Mouse (Mus musculus) layer of hippocampus, adult 6 months (tissue): Measurements from ENCODE around the gene Vrtn. TPM values are rescaled to one million over a fixed set of nuclear protein-coding genes. Genes with fewer than 3 reads are reported as not detected.

Experiments
- long read RNA-seq, 2 experiments: library from polyadenylated mRNA; unstranded; transcript quantifications; one replicate each; pipeline ENCODE4 v2.0.0; 2019 to 2020
- polyA plus RNA-seq: library from polyadenylated mRNA; unstranded; fragments of <200 nt; fragmentation: Nextera tagmentation; gene quantifications from 2 replicates; pipeline ENCODE4 v1.2.3, GENCODE M21; 2021

The Vrtn gene
- polyA plus RNA-seq: 0.09 TPM in 1 of 2 replicates, not detected in the other
- long read RNA-seq, experiment 1: 0 reads
- long read RNA-seq, experiment 2: 0 reads

DNA sequence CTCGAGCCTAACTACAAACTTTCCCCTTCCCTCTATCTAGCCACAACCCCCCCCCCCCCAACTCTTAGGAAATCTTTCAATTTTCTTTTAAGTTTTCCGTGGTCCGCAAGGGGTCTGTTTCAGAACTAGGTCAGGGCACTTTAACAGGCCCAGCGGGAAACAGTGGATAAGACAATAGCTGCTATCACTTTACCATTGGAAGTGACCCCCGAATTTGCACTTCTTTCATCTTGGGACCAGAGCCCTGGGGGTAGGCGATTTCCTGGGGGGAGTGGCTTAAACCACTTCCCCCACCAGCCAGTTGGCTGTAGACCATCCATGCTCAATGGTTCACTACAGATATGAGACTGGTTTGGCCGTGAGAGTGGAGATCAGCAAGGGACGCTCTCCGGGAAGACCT is at the start of gene Vrtn:
Gene Vrtn (plus strand): TSS at position 366 of the 400 bp plus-strand sequence.

GRCm38 (mm10) chr12:84616977-84617630 is 23.7 kb upstream of the Vrtn start, which contains the start of gene Abcd4:
TSS of gene Abcd4 (minus strand) at chr12:84617413.

GRCm38 (mm10) chr12:84698319-84699081 is 57.7 kb downstream of the Vrtn start, which contains the start of gene Syndig1l:
TSS of gene Syndig1l (minus strand) at chr12:84698831.

Other genes starting within 250 kb of the Vrtn start
- gene Entpd5, start 232.0 kb upstream of the Vrtn start, polyA plus RNA-seq: 10.9 and 13.0 TPM in 2 replicates
- gene Bbof1, start 231.9 kb upstream of the Vrtn start, polyA plus RNA-seq: 1.1 and 1.5 TPM in 2 replicates
- 18.2 and 19.2 TPM in 2 replicates for gene Rnf113a2, start 223.8 kb upstream of the Vrtn start, polyA plus RNA-seq
- gene Aldh6a1, start 190.0 kb upstream of the Vrtn start, polyA plus RNA-seq: 61.7 and 75.7 TPM in 2 replicates
- 39.6 and 39.7 TPM in 2 replicates for gene Lin52, start 189.6 kb upstream of the Vrtn start, polyA plus RNA-seq
- gene Vsx2, start 71.3 kb upstream of the Vrtn start, polyA plus RNA-seq: 0.06 TPM in 1 of 2 replicates, not detected in the other
- 8.9 and 9.9 TPM in 2 replicates for gene Abcd4, start 23.6 kb upstream of the Vrtn start, polyA plus RNA-seq
- gene Syndig1l, start 57.8 kb downstream of the Vrtn start, polyA plus RNA-seq: 1.1 and 1.4 TPM in 2 replicates
- 61.3 and 83.7 TPM in 2 replicates for gene Npc2, start 132.1 kb downstream of the Vrtn start, polyA plus RNA-seq
- gene Isca2, start 132.2 kb downstream of the Vrtn start, polyA plus RNA-seq: 118 and 129 TPM in 2 replicates
- gene Ltbp2, start 235.5 kb downstream of the Vrtn start, polyA plus RNA-seq: not detected in 2 replicates